Mouse (Mus musculus): ENCODE measurements around the gene Ttc27. TPM values are rescaled to one million over a fixed set of nuclear protein-coding genes. Genes with fewer than 3 reads are reported as not detected.
A peak's percentile ranks its signal among the peaks of the same experiment; 100 is the strongest.

Ttc27 gene
- polyA plus RNA-seq, 1 experiment from 2014 or later = 25.9 TPM

DNA sequence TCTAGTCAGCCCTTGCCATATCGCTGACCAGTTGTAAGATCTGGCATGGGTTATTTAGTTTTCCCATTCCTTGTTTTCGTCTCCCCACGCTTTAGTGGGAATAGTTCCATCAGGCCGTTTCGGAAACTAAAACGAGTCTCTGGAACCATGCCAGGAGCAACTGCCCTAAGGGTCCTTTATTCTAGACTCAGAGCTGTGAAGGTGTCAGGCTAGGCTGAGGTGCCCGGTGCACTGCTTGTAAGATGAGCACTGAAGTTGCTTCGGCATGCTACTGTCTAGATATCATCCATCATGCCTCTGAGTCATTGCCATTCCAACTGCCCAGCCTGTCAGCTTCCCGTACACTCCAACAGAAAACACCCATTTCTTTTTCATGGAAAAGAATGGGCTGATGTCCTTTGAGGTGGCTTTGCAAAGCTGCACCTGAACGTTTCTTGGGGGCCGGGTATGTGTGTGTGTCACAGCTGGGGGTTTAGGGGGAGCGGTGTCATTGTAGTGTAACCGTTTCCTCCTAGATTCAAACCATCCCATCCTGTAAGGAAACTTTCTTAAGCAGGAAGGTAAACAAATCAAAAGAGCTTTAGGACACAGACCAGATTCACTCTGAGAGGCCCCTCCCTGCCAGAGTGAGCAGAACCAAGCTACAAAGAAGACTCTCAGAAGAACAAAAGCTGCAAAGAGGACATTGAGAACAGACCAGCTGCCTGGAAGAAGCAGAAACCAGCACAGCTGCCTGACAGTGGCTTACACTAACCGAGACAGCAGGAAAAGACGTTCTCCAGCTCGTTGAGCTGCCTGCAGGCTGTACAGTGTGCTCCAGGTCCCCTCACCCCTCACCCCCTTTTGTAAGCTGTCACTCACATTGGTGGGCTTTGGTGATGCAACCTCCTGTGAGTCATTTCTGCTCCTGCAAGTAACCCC is 186.1 kb downstream of the Ttc27 start:
- Histone ChIP-seq H3K4me1 (peaks cover 7% of the 10 kb centered on the region; the same call in 1 of the 2 replicates), H3K27me3 (no peaks in the 10 kb centered on the region), H3K36me3 (no peaks in the 10 kb centered on the region), H3K9me3 (0 out of 2 replicates have a peak, but pooled peaks cover 6% of the 10 kb centered on the region), H3K27ac (peak overlapping the region; percentile 54; the same call in 1 of the 2 replicates), H3K4me3 (no peak overlapping the region), H3K4me2 (replicated peaks) (no peak overlapping the region), H3K9ac (no peak overlapping the region)
- WGBS = 56% methylated on average over 16 of the region's 16 CpGs
- peak; percentile 75; the same call in 1 of the 2 replicates for ATAC-seq (ENCODE audit: insufficient number of reproducible peaks, insufficient read depth, low FRiP score, low TSS enrichment)

GRCm38 (mm10) chr17:74904332-74904687 is 186.8 kb downstream of the Ttc27 start:
- no peak overlapping the region for H3K9ac ChIP-seq
- no peaks in the 10 kb centered on the region for H3K36me3 ChIP-seq
- no peak for ATAC-seq (ENCODE audit: insufficient number of reproducible peaks, insufficient read depth, low FRiP score, low TSS enrichment)
- peaks cover 7% of the 10 kb centered on the region; the same call in 1 of the 2 replicates for H3K4me1 ChIP-seq
- peak overlapping the region; percentile 54; the same call in 1 of the 2 replicates for H3K27ac ChIP-seq
- no peak overlapping the region for H3K4me2 ChIP-seq (replicated peaks)
- 0 out of 2 replicates have a peak, but pooled peaks cover 6% of the 10 kb centered on the region for H3K9me3 ChIP-seq
- 79% methylated on average over 1 of the region's 1 CpGs for WGBS
- H3K4me3 ChIP-seq = no peak overlapping the region
- no peaks in the 10 kb centered on the region for H3K27me3 ChIP-seq

GRCm38 (mm10) chr17:74904956-74905355 is 187.4 kb downstream of the Ttc27 start:
- Histone ChIP-seq H3K27me3 (no peaks in the 10 kb centered on the region), H3K27ac (no peak overlapping the region), H3K4me3 (no peak overlapping the region), H3K4me2 (replicated peaks) (no peak overlapping the region), H3K9ac (no peak overlapping the region), H3K9me3 (0 out of 2 replicates have a peak, but pooled peaks cover 6% of the 10 kb centered on the region), H3K4me1 (peaks cover 7% of the 10 kb centered on the region; the same call in 1 of the 2 replicates), H3K36me3 (no peaks in the 10 kb centered on the region)
- 89% methylated on average over 3 of the region's 3 CpGs for WGBS
- no peak for ATAC-seq (ENCODE audit: insufficient number of reproducible peaks, insufficient read depth, low FRiP score, low TSS enrichment)

- Histone ChIP-seq H3K27me3 (no peaks in the 10 kb centered on the region), H3K4me2 (replicated peaks) (no peak overlapping the region), H3K36me3 (no peaks in the 10 kb centered on the region), H3K9me3 (peaks cover 5% of the 10 kb centered on the region; the same call in 1 of the 2 replicates), H3K4me3 (no peak overlapping the region), H3K27ac (no peak overlapping the region), H3K4me1 (no peaks in the 10 kb centered on the region), H3K9ac (no peak overlapping the region)
- ATAC-seq (ENCODE audit: insufficient number of reproducible peaks, insufficient read depth, low FRiP score, low TSS enrichment) = no peak
- WGBS = 88% methylated on average over 2 of the region's 2 CpGs
Observed at GRCm38 (mm10) chr17:74912995-74913394, 195.5 kb downstream of the Ttc27 start.

Other genes with a start within 250 kb of the Ttc27 start
- gene Yipf4, start 228.2 kb upstream of the Ttc27 start, polyA plus RNA-seq (2016; fragmentation: Nextera tagmentation; extraction: Ambion mirVana) = 51.0 and 56.1 TPM in 2 replicates
- 96.5 and 98.3 TPM in 2 replicates for gene Birc6, start 189.4 kb upstream of the Ttc27 start, polyA plus RNA-seq (2016; fragmentation: Nextera tagmentation; extraction: Ambion mirVana)

Measured in embryonic facial prominence, embryonic 12.5 days (tissue).